Mouse (Mus musculus) cerebellum, postnatal 4 days (tissue): ENCODE measurements around the gene Bloc1s6.

Experiments
- DNase-seq, 2 experiments: peaks; one replicate each; pipeline ENCODE4 v3.0.0; 2022; ENCODE audit warnings: low spot score in 2 of 2, mixed read lengths in 1 of 2

The Bloc1s6 gene

GRCm38 (mm10) chr2:122737894-122738830, at the start of gene Bloc1s6:
TSS of gene Bloc1s6 (plus strand) at chr2:122738503.
- DNase-seq: peak; percentile 81 to 89

GRCm38 (mm10) chr2:122697526-122697925, 40.8 kb upstream of the Bloc1s6 start:
- no peak for DNase-seq

- DNase-seq: no peak
Measured at GRCm38 (mm10) chr2:122701012-122701411, 37.3 kb upstream of the Bloc1s6 start.

GRCm38 (mm10) chr2:122701871-122702180, 36.5 kb upstream of the Bloc1s6 start:
- no peak for DNase-seq

GRCm38 (mm10) chr2:122702181-122703036, 35.9 kb upstream of the Bloc1s6 start, which contains the start of gene Slc30a4:
TSS of gene Slc30a4 (minus strand) at chr2:122702663.
- DNase-seq: peak; percentile 53 to 75

- no peak for DNase-seq
Measured at GRCm38 (mm10) chr2:122704572-122704971, 33.7 kb upstream of the Bloc1s6 start.

- no peak for DNase-seq
Measured at GRCm38 (mm10) chr2:122708080-122708479, 30.2 kb upstream of the Bloc1s6 start.

GRCm38 (mm10) chr2:122709156-122709555, 29.1 kb upstream of the Bloc1s6 start:
- no peak for DNase-seq

- DNase-seq: no peak
Measured at GRCm38 (mm10) chr2:122711911-122712310, 26.4 kb upstream of the Bloc1s6 start.

GRCm38 (mm10) chr2:122712848-122713247, 25.5 kb upstream of the Bloc1s6 start:
- no peak for DNase-seq

- DNase-seq: no peak
Measured at GRCm38 (mm10) chr2:122715148-122715692, 23.1 kb upstream of the Bloc1s6 start.

GRCm38 (mm10) chr2:122716301-122716842, 21.9 kb upstream of the Bloc1s6 start:
- DNase-seq: no peak

- no peak for DNase-seq
Measured at GRCm38 (mm10) chr2:122719232-122719631, 19.1 kb upstream of the Bloc1s6 start.

GRCm38 (mm10) chr2:122720564-122720963, 17.7 kb upstream of the Bloc1s6 start:
- DNase-seq: no peak

- peak in 1 of 2 experiments; percentile 8 for DNase-seq
Measured at GRCm38 (mm10) chr2:122725604-122726003, 12.7 kb upstream of the Bloc1s6 start.

- DNase-seq: no peak
Measured at GRCm38 (mm10) chr2:122731456-122731855, 6.8 kb upstream of the Bloc1s6 start.

GRCm38 (mm10) chr2:122739023-122739422, 720 bp downstream of the Bloc1s6 start:
- no peak for DNase-seq

- no peak for DNase-seq
Measured at GRCm38 (mm10) chr2:122746461-122746860, 8.2 kb downstream of the Bloc1s6 start.

GRCm38 (mm10) chr2:122753739-122754343, 15.5 kb downstream of the Bloc1s6 start:
- peak; percentile 42 to 64 for DNase-seq

- no peak for DNase-seq
Measured at GRCm38 (mm10) chr2:122759791-122760190, 21.5 kb downstream of the Bloc1s6 start.

GRCm38 (mm10) chr2:122762991-122763390, 24.7 kb downstream of the Bloc1s6 start:
- DNase-seq: no peak
